Mouse (Mus musculus): ENCODE data around the gene Dctn2. TPM values are rescaled to one million over a fixed set of nuclear protein-coding genes. Genes with fewer than 3 reads are reported as not detected.

The Dctn2 gene
- polyA plus RNA-seq (2015; fragmentation: Nextera tagmentation; extraction: Ambion mirVana), result 183 and 194 TPM in 2 replicates

GRCm38 (mm10) chr10:127266112-127267091, at the start of gene Dctn2:
Gene Dctn2 (plus strand): TSS chr10:127266368.
- H3K4me1 ChIP-seq (replicated peaks; ENCODE audit: control insufficient read depth, insufficient read depth, low read length), result peaks cover 13% of the 10 kb centered on the region

GRCm38 (mm10) chr10:127216456-127216855, 49.7 kb upstream of the Dctn2 start:
- no peaks in the 10 kb centered on the region for H3K4me1 ChIP-seq (replicated peaks; ENCODE audit: control insufficient read depth, insufficient read depth, low read length)
- H3K4me2 ChIP-seq (ENCODE audit: low read depth, low read length), result no peak overlapping the region
- no peak for ATAC-seq (ENCODE audit: low read depth)
- no peak overlapping the region for H3K27ac ChIP-seq (ENCODE audit: low read length)
- H3K27me3 ChIP-seq (ENCODE audit: control insufficient read depth, insufficient read depth, low read depth, low read length), result no peaks in the 10 kb centered on the region
- no peaks in the 10 kb centered on the region for H3K9me3 ChIP-seq (ENCODE audit: control insufficient read depth, low read length)
- 94% methylated on average over 11 of the region's 11 CpGs for WGBS
- no peaks in the 10 kb centered on the region for H3K36me3 ChIP-seq (ENCODE audit: control insufficient read depth, insufficient read depth, low read length)
- H3K9ac ChIP-seq (ENCODE audit: low read length), result no peak overlapping the region
- no peak overlapping the region for H3K4me3 ChIP-seq (ENCODE audit: low read length)

More at GRCm38 (mm10) chr10:127266112-127267091, at the start of gene Dctn2:
- ATAC-seq (ENCODE audit: low read depth), result peak; percentile 99
- Histone ChIP-seq H3K9me3 (ENCODE audit: control insufficient read depth, low read length) (no peaks in the 10 kb centered on the region), H3K27ac (ENCODE audit: low read length) (peak within 1 kb of the TSS; percentile 81), H3K4me2 (ENCODE audit: low read depth, low read length) (peak within 1 kb of the TSS; percentile 90), H3K4me3 (ENCODE audit: low read length) (peak within 1 kb of the TSS; percentile 83), H3K36me3 (ENCODE audit: control insufficient read depth, insufficient read depth, low read length) (no peaks in the 10 kb centered on the region; the same call in 1 of the 2 replicates), H3K27me3 (ENCODE audit: control insufficient read depth, insufficient read depth, low read depth, low read length) (peaks cover 20% of the 10 kb centered on the region), H3K9ac (ENCODE audit: low read length) (peak within 1 kb of the TSS; percentile 99)
- under 1% methylated on average over 70 of the region's 70 CpGs for WGBS

- H3K27ac ChIP-seq (ENCODE audit: low read length), result no peak overlapping the region
- H3K4me3 ChIP-seq (ENCODE audit: low read length), result no peak overlapping the region
- ATAC-seq (ENCODE audit: low read depth), result no peak
- no peaks in the 10 kb centered on the region for H3K36me3 ChIP-seq (ENCODE audit: control insufficient read depth, insufficient read depth, low read length)
- H3K9ac ChIP-seq (ENCODE audit: low read length), result no peak overlapping the region
- no peaks in the 10 kb centered on the region for H3K4me1 ChIP-seq (replicated peaks; ENCODE audit: control insufficient read depth, insufficient read depth, low read length)
- H3K9me3 ChIP-seq (ENCODE audit: control insufficient read depth, low read length), result no peaks in the 10 kb centered on the region
- H3K27me3 ChIP-seq (ENCODE audit: control insufficient read depth, insufficient read depth, low read depth, low read length), result no peaks in the 10 kb centered on the region
- no peak overlapping the region for H3K4me2 ChIP-seq (ENCODE audit: low read depth, low read length)
These were observed 49.0 kb upstream of the Dctn2 start for GRCm38 (mm10) chr10:127217177-127217576.

GRCm38 (mm10) chr10:127218339-127218738, 47.8 kb upstream of the Dctn2 start:
- Histone ChIP-seq H3K4me3 (ENCODE audit: low read length) (no peak overlapping the region), H3K27me3 (ENCODE audit: control insufficient read depth, insufficient read depth, low read depth, low read length) (no peaks in the 10 kb centered on the region)
- 82% methylated on average over 2 of the region's 2 CpGs for WGBS

DNA sequence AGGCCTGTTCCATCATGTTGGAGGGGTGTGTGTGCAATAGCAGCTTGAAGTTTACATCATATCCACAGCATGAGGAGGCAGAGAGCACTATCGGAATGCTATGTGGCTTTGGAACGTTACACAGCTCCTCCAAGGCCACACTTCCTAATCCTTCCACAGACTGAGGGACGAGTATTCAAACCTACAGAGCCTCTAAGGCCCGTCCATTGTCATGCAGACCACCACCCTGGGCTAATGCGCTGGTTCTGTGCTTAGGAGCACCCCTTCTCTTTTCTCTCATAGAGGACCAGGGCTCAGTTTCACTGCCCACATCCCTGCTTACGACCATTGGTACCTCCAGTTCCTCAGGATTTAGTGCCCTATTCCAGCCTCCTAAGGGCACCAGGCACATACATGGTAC, 41.0 kb upstream of the Dctn2 start:
- no peak for ATAC-seq (ENCODE audit: low read depth)
- H3K27ac ChIP-seq (ENCODE audit: low read length), result no peak overlapping the region
- no peak overlapping the region for H3K4me3 ChIP-seq (ENCODE audit: low read length)
- no peak overlapping the region for H3K4me2 ChIP-seq (ENCODE audit: low read depth, low read length)
- H3K9me3 ChIP-seq (ENCODE audit: control insufficient read depth, low read length), result no peaks in the 10 kb centered on the region
- no peaks in the 10 kb centered on the region for H3K4me1 ChIP-seq (replicated peaks; ENCODE audit: control insufficient read depth, insufficient read depth, low read length)
- H3K36me3 ChIP-seq (ENCODE audit: control insufficient read depth, insufficient read depth, low read length), result no peaks in the 10 kb centered on the region
- 53% methylated on average over 6 of the region's 6 CpGs for WGBS
- H3K9ac ChIP-seq (ENCODE audit: low read length), result no peak overlapping the region
- H3K27me3 ChIP-seq (ENCODE audit: control insufficient read depth, insufficient read depth, low read depth, low read length), result no peaks in the 10 kb centered on the region

More at GRCm38 (mm10) chr10:127218339-127218738, 47.8 kb upstream of the Dctn2 start:
- H3K9ac ChIP-seq (ENCODE audit: low read length), result no peak overlapping the region
- no peaks in the 10 kb centered on the region for H3K4me1 ChIP-seq (replicated peaks; ENCODE audit: control insufficient read depth, insufficient read depth, low read length)
- no peak overlapping the region for H3K4me2 ChIP-seq (ENCODE audit: low read depth, low read length)
- no peak overlapping the region for H3K27ac ChIP-seq (ENCODE audit: low read length)
- ATAC-seq (ENCODE audit: low read depth), result no peak
- no peaks in the 10 kb centered on the region for H3K36me3 ChIP-seq (ENCODE audit: control insufficient read depth, insufficient read depth, low read length)
- H3K9me3 ChIP-seq (ENCODE audit: control insufficient read depth, low read length), result no peaks in the 10 kb centered on the region

DNA sequence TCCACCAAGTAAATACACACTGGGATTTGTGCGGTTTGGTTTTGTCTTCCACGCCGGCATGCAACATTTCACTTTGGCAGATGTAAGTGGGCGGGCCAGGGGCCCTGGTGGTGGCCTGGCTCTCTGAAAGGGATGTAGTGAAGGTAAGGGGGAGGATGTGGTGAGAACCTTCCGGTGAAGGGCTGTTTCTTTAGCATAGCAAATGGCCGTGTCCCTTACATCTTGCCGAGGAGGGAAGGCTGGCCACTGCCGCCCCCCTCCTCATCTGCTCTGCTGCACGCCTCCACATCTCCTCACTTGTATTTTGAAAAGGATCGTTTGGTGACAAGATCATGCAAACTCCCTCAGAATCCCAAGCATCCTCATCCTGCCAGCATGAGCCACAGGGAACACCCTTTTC, 40.4 kb upstream of the Dctn2 start:
- Histone ChIP-seq H3K9ac (ENCODE audit: low read length) (no peak overlapping the region), H3K4me3 (ENCODE audit: low read length) (no peak overlapping the region), H3K27ac (ENCODE audit: low read length) (no peak overlapping the region), H3K4me2 (ENCODE audit: low read depth, low read length) (no peak overlapping the region), H3K4me1 (replicated peaks; ENCODE audit: control insufficient read depth, insufficient read depth, low read length) (no peaks in the 10 kb centered on the region), H3K36me3 (ENCODE audit: control insufficient read depth, insufficient read depth, low read length) (no peaks in the 10 kb centered on the region), H3K27me3 (ENCODE audit: control insufficient read depth, insufficient read depth, low read depth, low read length) (no peaks in the 10 kb centered on the region), H3K9me3 (ENCODE audit: control insufficient read depth, low read length) (no peaks in the 10 kb centered on the region)
- ATAC-seq (ENCODE audit: low read depth), result no peak
- 32% methylated on average over 10 of the region's 10 CpGs for WGBS

DNA sequence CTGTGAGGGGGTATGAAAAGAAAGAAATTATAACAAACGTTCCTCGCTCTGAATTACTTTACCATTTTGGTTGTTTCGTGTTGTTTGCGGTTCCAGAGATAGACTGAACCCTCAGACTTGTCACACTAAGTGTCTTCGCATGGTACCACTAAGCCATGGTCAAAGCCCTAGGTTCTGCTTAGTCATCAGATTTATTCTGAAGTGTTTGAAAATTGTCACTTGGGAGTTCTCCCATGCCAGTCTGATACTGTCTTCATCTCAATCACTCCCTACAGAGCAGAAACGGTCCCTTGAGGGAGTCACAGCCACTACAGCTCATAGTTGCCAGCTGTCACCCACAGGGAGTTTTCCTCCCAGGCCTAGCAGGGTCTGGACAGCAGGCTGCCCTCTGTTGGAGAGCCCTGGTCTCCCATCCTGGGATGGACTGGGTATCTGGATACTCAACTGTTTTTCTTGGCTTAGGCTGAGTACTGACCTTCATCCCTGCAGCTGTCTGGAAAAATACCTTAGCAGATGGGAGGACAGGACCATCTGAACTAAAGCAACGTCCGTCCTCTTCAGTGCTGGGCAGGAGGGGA, 39.8 kb upstream of the Dctn2 start:
- Histone ChIP-seq H3K27ac (ENCODE audit: low read length) (no peak overlapping the region), H3K4me1 (replicated peaks; ENCODE audit: control insufficient read depth, insufficient read depth, low read length) (no peaks in the 10 kb centered on the region), H3K36me3 (ENCODE audit: control insufficient read depth, insufficient read depth, low read length) (no peaks in the 10 kb centered on the region), H3K9me3 (ENCODE audit: control insufficient read depth, low read length) (no peaks in the 10 kb centered on the region), H3K9ac (ENCODE audit: low read length) (no peak overlapping the region), H3K4me2 (ENCODE audit: low read depth, low read length) (no peak overlapping the region), H3K4me3 (ENCODE audit: low read length) (no peak overlapping the region), H3K27me3 (ENCODE audit: control insufficient read depth, insufficient read depth, low read depth, low read length) (no peaks in the 10 kb centered on the region)
- 63% methylated on average over 8 of the region's 8 CpGs for WGBS
- ATAC-seq (ENCODE audit: low read depth), result 0 out of 2 replicates have a peak, but pooled peaks have one; percentile 31

GRCm38 (mm10) chr10:127227163-127227562, 39.0 kb upstream of the Dctn2 start:
- H3K36me3 ChIP-seq (ENCODE audit: control insufficient read depth, insufficient read depth, low read length), result no peaks in the 10 kb centered on the region
- H3K4me3 ChIP-seq (ENCODE audit: low read length), result no peak overlapping the region
- H3K4me1 ChIP-seq (replicated peaks; ENCODE audit: control insufficient read depth, insufficient read depth, low read length), result no peaks in the 10 kb centered on the region
- ATAC-seq (ENCODE audit: low read depth), result no peak
- no peak overlapping the region for H3K27ac ChIP-seq (ENCODE audit: low read length)
- WGBS, result 66% methylated on average over 8 of the region's 8 CpGs
- no peaks in the 10 kb centered on the region for H3K27me3 ChIP-seq (ENCODE audit: control insufficient read depth, insufficient read depth, low read depth, low read length)
- no peak overlapping the region for H3K9ac ChIP-seq (ENCODE audit: low read length)
- H3K4me2 ChIP-seq (ENCODE audit: low read depth, low read length), result no peak overlapping the region
- H3K9me3 ChIP-seq (ENCODE audit: control insufficient read depth, low read length), result no peaks in the 10 kb centered on the region

- Histone ChIP-seq H3K27ac (ENCODE audit: low read length) (no peak overlapping the region), H3K9ac (ENCODE audit: low read length) (no peak overlapping the region), H3K9me3 (ENCODE audit: control insufficient read depth, low read length) (no peaks in the 10 kb centered on the region), H3K4me2 (ENCODE audit: low read depth, low read length) (no peak overlapping the region), H3K4me3 (ENCODE audit: low read length) (no peak overlapping the region), H3K36me3 (ENCODE audit: control insufficient read depth, insufficient read depth, low read length) (no peaks in the 10 kb centered on the region), H3K4me1 (replicated peaks; ENCODE audit: control insufficient read depth, insufficient read depth, low read length) (no peaks in the 10 kb centered on the region), H3K27me3 (ENCODE audit: control insufficient read depth, insufficient read depth, low read depth, low read length) (no peaks in the 10 kb centered on the region)
- ATAC-seq (ENCODE audit: low read depth), result peak; percentile 67; the same call in 1 of the 2 replicates
- WGBS, result 18% methylated on average over 4 of the region's 4 CpGs
These were observed 37.3 kb upstream of the Dctn2 start for GRCm38 (mm10) chr10:127228897-127229296.
